Mouse (Mus musculus) CH12F3 (cell line): ENCODE measurements around the gene Hsdl1.

Source experiments
- in situ Hi-C: fragments of 300-500 bp; cut with MboI; formaldehyde crosslinking; loops from 2 replicates; pipeline ENCODE4 v1.14.3; 2020; ENCODE audit warnings: low sequenced_read_pairs

The Hsdl1 gene

GRCm38 (mm10) chr8:119580441-119581161 is 5.6 kb upstream of the Hsdl1 start:
- in situ Hi-C loops = no loop called here

GRCm38 (mm10) chr8:119579096-119579495 is 4.1 kb upstream of the Hsdl1 start:
- in situ Hi-C loops = no loop called here

GRCm38 (mm10) chr8:119575366-119575726 is 363 bp upstream of the Hsdl1 start:
- in situ Hi-C loops = no loop called here

GRCm38 (mm10) chr8:119572411-119572810 is 2.6 kb downstream of the Hsdl1 start:
- in situ Hi-C loops = no loop called here

- in situ Hi-C loops = no loop called here
These were observed 3.8 kb downstream of the Hsdl1 start for GRCm38 (mm10) chr8:119571135-119571534.

- in situ Hi-C loops = no loop called here
These were observed 5.1 kb downstream of the Hsdl1 start for GRCm38 (mm10) chr8:119569881-119570280.

GRCm38 (mm10) chr8:119568951-119569350 is 6.0 kb downstream of the Hsdl1 start:
- in situ Hi-C loops = no loop called here

GRCm38 (mm10) chr8:119568251-119568650 is 6.7 kb downstream of the Hsdl1 start:
- in situ Hi-C loops = no loop called here

GRCm38 (mm10) chr8:119566367-119566766 is 8.6 kb downstream of the Hsdl1 start:
- in situ Hi-C loops = no loop called here

- in situ Hi-C loops = no loop called here
These were observed 11.1 kb downstream of the Hsdl1 start for GRCm38 (mm10) chr8:119563849-119564251.

- in situ Hi-C loops = no loop called here
These were observed 15.6 kb downstream of the Hsdl1 start for GRCm38 (mm10) chr8:119559402-119559720.

GRCm38 (mm10) chr8:119558603-119559401 is 16.2 kb downstream of the Hsdl1 start, which contains the start of gene Mbtps1:
TSS of gene Mbtps1 (minus strand) at chr8:119558735.
- in situ Hi-C loops = no loop called here

GRCm38 (mm10) chr8:119557821-119558602 is 17.0 kb downstream of the Hsdl1 start:
- in situ Hi-C loops = no loop called here

GRCm38 (mm10) chr8:119557132-119557531 is 17.9 kb downstream of the Hsdl1 start:
- in situ Hi-C loops = no loop called here

- in situ Hi-C loops = no loop called here
These were observed 19.1 kb downstream of the Hsdl1 start for GRCm38 (mm10) chr8:119555861-119556260.

GRCm38 (mm10) chr8:119552967-119553366 is 22.0 kb downstream of the Hsdl1 start:
- in situ Hi-C loops = no loop called here

GRCm38 (mm10) chr8:119548560-119549113 is 26.3 kb downstream of the Hsdl1 start:
- in situ Hi-C loops = no loop called here

- in situ Hi-C loops = no loop called here
These were observed 27.8 kb downstream of the Hsdl1 start for GRCm38 (mm10) chr8:119547019-119547691.

GRCm38 (mm10) chr8:119545791-119546190 is 29.2 kb downstream of the Hsdl1 start:
- in situ Hi-C loops = no loop called here

- in situ Hi-C loops = no loop called here
These were observed 29.8 kb downstream of the Hsdl1 start for GRCm38 (mm10) chr8:119545180-119545579.

- in situ Hi-C loops = no loop called here
These were observed 30.4 kb downstream of the Hsdl1 start for GRCm38 (mm10) chr8:119544606-119545005.
